Comparison of ENCODE assay signal across 15 mouse cellular contexts in genomic region chr6:72627276-72627675, GRCm38 (mm10). TPM values are rescaled to one million over a fixed set of nuclear protein-coding genes. Genes with fewer than 3 reads are reported as not detected.
DNase-seq lines count a peak whose midpoint lies in the region; ATAC-seq lines count a peak whose summit lies in the region.
"Had no signal": no experiment of that assay in that cellular context is flagged by ENCODE, and none has a peak within 500 bp of the region (broad histone marks: within the 10 kb centered on the region; RNA-seq: fewer than 3 reads in every experiment).

No protein-coding gene starts in this region.

- DNase-seq in heart, embryonic 10.5 days (ENCODE audit: low spot score) = no peak
- DNase-seq in ovary, adult 18-20 months (ENCODE audit: low spot score) = peak; percentile 55
- no peak for DNase-seq in ovary, postnatal 10 days (ENCODE audit: low spot score)
- DNase-seq in kidney, adult 9 months = peak; percentile 42
- DNase-seq: adrenal gland, postnatal 36 days; gastrocnemius, postnatal 14 days; lung, postnatal 10 days had no signal

- no peaks in the 10 kb centered on the region for H3K27me3 ChIP-seq in heart, embryonic 12.5 days (replicated peaks)
- H3K27me3 ChIP-seq in heart, embryonic 10.5 days (ENCODE audit: insufficient read depth, poor library complexity, severe bottlenecking) = no peaks in the 10 kb centered on the region
- H3K27me3 ChIP-seq in neural tube, embryonic 15.5 days (replicated peaks) = no peaks in the 10 kb centered on the region
- H3K27me3 ChIP-seq: forebrain, embryonic 13.5 days; hindbrain, embryonic 15.5 days; midbrain, embryonic 12.5 days had no signal

- H3K9ac ChIP-seq in heart, embryonic 12.5 days = no peak overlapping the region
- H3K9ac ChIP-seq in neural tube, embryonic 15.5 days (replicated peaks) = no peak overlapping the region
- H3K9ac ChIP-seq: forebrain, embryonic 13.5 days; hindbrain, embryonic 15.5 days; midbrain, embryonic 12.5 days had no signal

- 88% methylated on average over 16 of the region's 16 CpGs for WGBS in heart, embryonic 12.5 days
- WGBS in heart, embryonic 10.5 days = 88% methylated on average over 16 of the region's 16 CpGs
- 86% methylated on average over 16 of the region's 16 CpGs for WGBS in neural tube, embryonic 15.5 days

- ATAC-seq in heart, embryonic 12.5 days (ENCODE audit: insufficient number of reproducible peaks, low FRiP score) = 0 out of 2 replicates have a peak, but pooled peaks have one; percentile 45
- peak; percentile 38 for ATAC-seq in megakaryocyte progenitor cell, adult 5-6 weeks (replicated peaks; ENCODE audit: poor library complexity)
- no peak for ATAC-seq in neural tube, embryonic 15.5 days (ENCODE audit: low FRiP score)
- no peak for ATAC-seq in megakaryocyte, adult 5-6 weeks (ENCODE audit: poor library complexity, severe bottlenecking)
- ATAC-seq: forebrain, embryonic 13.5 days had no signal

- no peak overlapping the region for H3K4me3 ChIP-seq in heart, embryonic 12.5 days
- H3K4me3 ChIP-seq in heart, embryonic 10.5 days = no peak overlapping the region
- no peak overlapping the region for H3K4me3 ChIP-seq in neural tube, embryonic 15.5 days (replicated peaks)
- H3K4me3 ChIP-seq: forebrain, embryonic 13.5 days; hindbrain, embryonic 15.5 days; midbrain, embryonic 12.5 days had no signal

- no peak overlapping the region for H3K27ac ChIP-seq in heart, embryonic 12.5 days (ENCODE audit: poor library complexity, severe bottlenecking)
- H3K27ac ChIP-seq in heart, embryonic 10.5 days = no peak overlapping the region
- H3K27ac ChIP-seq in neural tube, embryonic 15.5 days (replicated peaks) = no peak overlapping the region
- H3K27ac ChIP-seq: forebrain, embryonic 13.5 days; hindbrain, embryonic 15.5 days; midbrain, embryonic 12.5 days had no signal

- H3K36me3 ChIP-seq in heart, embryonic 12.5 days = peaks cover 51% of the 10 kb centered on the region
- peaks cover 59% of the 10 kb centered on the region for H3K36me3 ChIP-seq in heart, embryonic 10.5 days
- no peaks in the 10 kb centered on the region for H3K36me3 ChIP-seq in neural tube, embryonic 15.5 days
- H3K36me3 ChIP-seq: hindbrain, embryonic 15.5 days had no signal

- H3K9me3 ChIP-seq in heart, embryonic 12.5 days (replicated peaks) = no peaks in the 10 kb centered on the region
- no peaks in the 10 kb centered on the region for H3K9me3 ChIP-seq in heart, embryonic 10.5 days
- no peaks in the 10 kb centered on the region for H3K9me3 ChIP-seq in neural tube, embryonic 15.5 days (replicated peaks)
- H3K9me3 ChIP-seq: forebrain, embryonic 13.5 days; hindbrain, embryonic 15.5 days; midbrain, embryonic 12.5 days had no signal

- H3K4me2 ChIP-seq in heart, embryonic 12.5 days = no peak overlapping the region
- H3K4me2 ChIP-seq in neural tube, embryonic 15.5 days = no peak overlapping the region
- H3K4me2 ChIP-seq: forebrain, embryonic 13.5 days; hindbrain, embryonic 15.5 days; liver, embryonic 11.5 days; midbrain, embryonic 12.5 days had no signal

- H3K4me1 ChIP-seq in heart, embryonic 12.5 days (replicated peaks) = no peaks in the 10 kb centered on the region
- H3K4me1 ChIP-seq in heart, embryonic 10.5 days = 0 out of 2 replicates have a peak, but pooled peaks cover 2% of the 10 kb centered on the region
- no peaks in the 10 kb centered on the region for H3K4me1 ChIP-seq in neural tube, embryonic 15.5 days
- H3K4me1 ChIP-seq: forebrain, embryonic 13.5 days; hindbrain, embryonic 15.5 days; midbrain, embryonic 12.5 days had no signal

RNA-seq across cellular contexts. Expression of gene Tgoln1, which starts 10.5 kb away (rescaled TPM):
- polyA plus RNA-seq in heart, embryonic 12.5 days (2016; fragmentation: Nextera tagmentation; extraction: Ambion mirVana) = 27.5 and 27.9 TPM in 2 replicates
- polyA plus RNA-seq in heart, embryonic 10.5 days (2016; fragmentation: Nextera tagmentation; extraction: Ambion mirVana) = 27.9 and 29.1 TPM in 2 replicates
- total RNA-seq in megakaryocyte progenitor cell, adult 5-6 weeks (2015) = 51.5 and 57.9 TPM in 2 replicates
- total RNA-seq in megakaryocyte progenitor cell, adult 5-6 weeks (2017) = 55.1 and 64.4 TPM in 2 replicates
- polyA plus RNA-seq in neural tube, embryonic 15.5 days (2015; fragmentation: Nextera tagmentation; extraction: Ambion mirVana) = 36.3 and 38.0 TPM in 2 replicates
- total RNA-seq in megakaryocyte, adult 5-6 weeks (2015) = 50.5 and 53.2 TPM in 2 replicates
- 59.1 and 59.6 TPM in 2 replicates for total RNA-seq in megakaryocyte, adult 5-6 weeks (2017)

RNA-seq across cellular contexts. Expression of gene Retsat, which starts 29.0 kb away (rescaled TPM):
- polyA plus RNA-seq in heart, embryonic 12.5 days (2016; fragmentation: Nextera tagmentation; extraction: Ambion mirVana) = 13.8 and 16.0 TPM in 2 replicates
- 13.5 and 17.0 TPM in 2 replicates for polyA plus RNA-seq in heart, embryonic 10.5 days (2016; fragmentation: Nextera tagmentation; extraction: Ambion mirVana)
- total RNA-seq in megakaryocyte progenitor cell, adult 5-6 weeks (2015) = 20.3 and 20.8 TPM in 2 replicates
- 20.0 and 27.5 TPM in 2 replicates for total RNA-seq in megakaryocyte progenitor cell, adult 5-6 weeks (2017)
- polyA plus RNA-seq in neural tube, embryonic 15.5 days (2015; fragmentation: Nextera tagmentation; extraction: Ambion mirVana) = 4.9 and 8.2 TPM in 2 replicates
- total RNA-seq in megakaryocyte, adult 5-6 weeks (2015) = 2.2 and 5.2 TPM in 2 replicates
- total RNA-seq in megakaryocyte, adult 5-6 weeks (2017) = 3.8 and 7.2 TPM in 2 replicates

RNA-seq across cellular contexts. Expression of gene Elmod3, which starts 29.1 kb away (rescaled TPM):
- 12.6 and 13.2 TPM in 2 replicates for polyA plus RNA-seq in heart, embryonic 12.5 days (2016; fragmentation: Nextera tagmentation; extraction: Ambion mirVana)
- 12.9 and 13.3 TPM in 2 replicates for polyA plus RNA-seq in heart, embryonic 10.5 days (2016; fragmentation: Nextera tagmentation; extraction: Ambion mirVana)
- 12.9 and 15.6 TPM in 2 replicates for total RNA-seq in megakaryocyte progenitor cell, adult 5-6 weeks (2015)
- 9.7 and 13.8 TPM in 2 replicates for total RNA-seq in megakaryocyte progenitor cell, adult 5-6 weeks (2017)
- polyA plus RNA-seq in neural tube, embryonic 15.5 days (2015; fragmentation: Nextera tagmentation; extraction: Ambion mirVana) = 14.3 and 16.6 TPM in 2 replicates
- 6.4 and 7.0 TPM in 2 replicates for total RNA-seq in megakaryocyte, adult 5-6 weeks (2015)
- 8.6 and 10.2 TPM in 2 replicates for total RNA-seq in megakaryocyte, adult 5-6 weeks (2017)

Comparison
In these comparisons a context has a peak if more than half of its experiments do, and no peak if none do; other contexts are left out.
1. DNase-seq: peak in ovary, adult 18-20 months (single experiment) and kidney, adult 9 months (single experiment); none in heart, embryonic 10.5 days (single experiment) and ovary, postnatal 10 days (single experiment).
2. ATAC-seq: peak in heart, embryonic 12.5 days (single experiment) and megakaryocyte progenitor cell, adult 5-6 weeks (single experiment); none in neural tube, embryonic 15.5 days (single experiment) and megakaryocyte, adult 5-6 weeks (single experiment).